Mouse (Mus musculus) lung, postnatal 10 days (tissue): ENCODE data around the gene Manba.

Experiments
- DNase-seq: peaks from one replicate; pipeline ENCODE4 v3.0.0; 2021

Manba gene

DNA sequence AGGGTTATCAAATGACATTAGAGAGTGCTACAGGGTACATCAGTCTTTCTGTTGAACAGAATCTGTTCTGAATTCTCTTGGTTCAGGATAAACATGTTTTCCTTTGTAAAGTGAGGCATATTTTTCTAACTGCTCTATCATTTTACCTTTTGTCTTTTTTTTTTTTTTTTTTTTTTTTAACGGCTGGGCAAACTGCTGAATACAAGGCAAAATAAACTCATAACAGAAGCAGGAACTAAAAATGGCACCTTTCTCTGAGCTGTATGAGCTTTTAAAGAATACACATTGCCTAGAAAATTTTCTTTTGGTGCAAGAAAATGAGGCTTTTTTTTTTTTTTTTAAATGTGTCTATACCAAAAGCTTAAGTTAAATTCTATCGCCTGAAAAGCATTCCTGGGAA, 100.6 kb downstream of the Manba start:
- DNase-seq, result no peak

DNA sequence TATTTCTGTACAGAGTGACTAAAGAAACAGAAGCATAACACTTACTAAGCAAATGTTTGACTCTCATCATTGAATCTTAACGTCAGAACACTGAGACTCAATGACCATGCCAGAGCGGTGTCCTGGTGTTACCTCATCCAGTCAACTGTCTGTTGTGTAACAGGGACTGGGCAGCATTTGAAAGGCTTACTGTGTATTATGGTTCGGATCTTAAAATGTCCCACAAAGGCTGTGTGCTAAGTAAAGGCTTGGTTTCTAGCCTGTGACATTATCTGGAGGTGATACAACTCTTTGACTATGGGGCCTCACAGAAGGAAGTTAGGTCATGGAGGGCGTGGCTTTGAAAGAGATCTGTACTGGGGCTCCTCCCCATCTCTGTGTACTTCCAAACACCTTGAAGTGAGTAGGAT, 101.1 kb downstream of the Manba start:
- DNase-seq, result no peak

DNA sequence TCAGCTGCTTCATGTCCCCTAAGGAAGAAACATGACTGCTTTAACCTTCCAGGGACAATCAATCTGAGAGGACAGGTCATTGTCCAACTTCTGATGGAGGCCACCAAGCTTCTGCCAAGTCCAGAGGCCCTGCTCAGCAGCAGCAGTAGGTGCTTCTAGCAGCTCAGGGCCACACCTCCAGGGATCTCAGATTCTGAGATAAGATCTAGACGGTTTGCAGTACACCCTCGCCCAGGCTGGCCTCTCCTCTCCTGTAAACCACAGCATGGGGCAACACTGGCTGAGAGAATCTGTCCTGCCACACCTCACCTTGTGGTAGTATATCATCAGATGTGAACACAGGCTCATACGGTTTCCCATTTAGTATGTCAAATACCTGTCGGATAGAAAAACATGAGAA, 105.1 kb downstream of the Manba start:
- DNase-seq, result no peak

DNA sequence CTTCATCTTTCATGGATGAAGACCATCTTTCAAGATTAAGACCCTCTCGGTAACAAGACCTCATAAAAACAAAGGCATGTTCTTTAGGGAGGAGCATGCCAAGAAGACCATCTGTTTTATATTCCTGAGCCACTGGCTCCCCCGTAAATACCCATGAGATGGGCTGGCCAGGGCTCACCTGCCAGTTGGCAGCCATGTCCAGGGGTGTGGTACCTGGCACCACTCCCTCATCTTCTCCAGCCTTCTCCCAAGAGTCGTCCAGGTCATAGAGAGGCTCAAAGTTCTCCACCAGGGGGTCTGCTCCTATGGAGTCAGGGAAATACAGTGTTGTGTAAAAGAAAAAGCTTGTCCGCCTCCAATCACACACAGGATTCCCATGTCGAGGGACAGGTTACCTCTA, 106.0 kb downstream of the Manba start:
- no peak for DNase-seq

DNA sequence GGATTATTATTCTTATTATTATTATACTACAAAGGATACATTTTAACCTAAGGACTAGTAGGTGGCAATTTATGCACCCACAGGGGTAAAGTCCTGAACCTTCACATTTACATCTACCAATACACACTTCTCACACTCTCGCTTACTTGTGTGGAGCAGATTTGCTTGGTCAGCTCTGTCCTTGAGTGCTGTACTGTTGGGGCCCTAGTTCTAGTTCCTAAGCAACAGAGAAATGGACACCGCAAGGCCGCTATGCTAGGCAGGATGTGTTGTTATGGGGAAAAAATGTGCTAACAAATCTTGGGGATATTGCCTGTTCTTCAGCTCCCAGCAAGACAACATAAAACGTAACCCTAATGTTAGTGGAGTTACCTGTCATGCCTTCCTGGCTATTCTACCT, 106.6 kb downstream of the Manba start:
- DNase-seq, result no peak

DNA sequence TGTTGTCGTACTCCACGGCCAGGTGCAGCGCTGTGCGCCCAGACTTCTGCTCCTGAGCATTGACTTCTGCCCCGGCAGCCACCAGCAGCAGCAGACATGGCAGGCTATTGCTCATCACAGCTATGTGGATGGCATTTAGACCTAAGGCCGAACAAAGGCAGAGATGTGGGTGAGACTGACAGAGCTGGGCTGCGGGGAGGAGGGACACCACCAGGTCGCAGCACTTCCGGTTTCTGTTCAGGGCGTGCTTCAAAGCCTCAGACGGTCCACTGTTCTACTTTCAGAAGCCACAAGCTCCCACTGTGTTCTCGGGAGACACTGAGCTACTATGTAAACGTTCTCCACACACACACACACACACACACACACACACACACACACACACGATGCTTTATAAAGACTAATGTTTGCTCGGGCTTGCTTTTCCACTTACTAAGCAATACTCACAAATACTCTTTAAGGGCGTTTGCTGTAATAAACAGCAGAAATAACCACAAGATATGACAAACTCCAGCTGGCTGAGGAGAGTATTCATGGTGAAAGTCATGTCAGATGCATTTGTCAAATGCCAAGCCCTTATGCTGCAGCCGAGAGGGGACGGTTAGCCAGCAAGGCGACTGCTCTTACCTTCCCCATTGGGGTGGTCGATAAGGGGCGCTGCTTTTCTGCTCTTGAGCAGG, 109.0 kb downstream of the Manba start:
- DNase-seq, result peak; percentile 68

DNA sequence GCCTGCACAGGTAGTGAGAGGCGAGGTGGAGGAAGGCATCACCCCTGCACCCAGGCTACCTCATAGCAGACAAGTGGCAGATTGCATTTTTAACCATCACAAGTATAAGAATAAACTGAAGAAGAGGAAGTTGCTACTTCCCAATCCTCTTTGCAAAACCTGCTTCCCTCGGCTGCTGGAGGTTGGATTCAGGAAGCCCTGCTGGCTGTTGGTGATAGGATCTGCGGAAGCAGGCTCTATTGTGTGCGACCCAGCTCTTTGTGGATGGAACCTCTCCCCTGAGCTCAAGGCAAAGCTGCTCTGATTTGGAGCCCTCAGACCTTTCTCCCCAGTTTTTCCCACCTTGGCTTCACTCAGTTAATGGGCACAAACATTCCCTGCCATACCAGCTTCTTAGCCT, 111.6 kb downstream of the Manba start:
- DNase-seq, result peak; percentile 62

DNA sequence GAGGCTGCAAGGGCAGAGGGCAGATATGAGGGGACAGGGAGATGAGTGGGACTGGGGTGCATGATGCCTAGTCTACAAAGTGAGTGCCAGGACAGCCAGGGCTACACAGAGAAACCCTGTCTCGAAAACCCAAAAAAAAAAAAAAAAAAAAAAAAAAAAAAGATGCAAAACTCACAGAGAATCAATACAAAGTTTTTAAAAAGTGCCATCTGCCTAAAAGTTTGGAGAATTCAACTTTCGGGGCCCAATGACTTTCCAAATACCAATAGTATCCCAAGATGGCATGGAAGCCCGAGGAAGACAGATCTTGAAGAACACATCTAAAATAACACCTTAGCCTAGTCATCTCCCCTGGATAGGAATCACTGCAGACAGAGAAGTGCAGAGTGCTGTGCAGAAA, 112.9 kb downstream of the Manba start:
- DNase-seq, result no peak

DNA sequence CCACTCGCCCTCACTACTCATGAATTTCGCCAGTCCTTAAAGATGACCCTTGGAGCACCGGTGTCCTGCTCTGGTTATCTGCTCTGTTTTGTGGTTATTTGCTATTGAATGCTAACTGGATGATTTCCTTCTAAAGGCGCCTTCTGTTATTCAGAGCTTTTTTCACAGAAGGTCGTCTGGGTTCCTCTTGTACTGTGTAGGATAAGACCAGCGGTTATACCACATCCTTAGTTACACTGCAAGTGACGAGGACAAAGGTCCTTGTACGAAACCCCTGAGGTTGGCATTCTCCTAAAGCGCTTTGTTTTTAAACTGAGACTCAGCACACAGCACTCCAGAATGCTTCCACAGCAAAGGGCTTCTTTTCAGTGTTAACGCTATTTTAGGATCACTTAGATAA, 117.3 kb downstream of the Manba start:
- DNase-seq, result no peak

DNA sequence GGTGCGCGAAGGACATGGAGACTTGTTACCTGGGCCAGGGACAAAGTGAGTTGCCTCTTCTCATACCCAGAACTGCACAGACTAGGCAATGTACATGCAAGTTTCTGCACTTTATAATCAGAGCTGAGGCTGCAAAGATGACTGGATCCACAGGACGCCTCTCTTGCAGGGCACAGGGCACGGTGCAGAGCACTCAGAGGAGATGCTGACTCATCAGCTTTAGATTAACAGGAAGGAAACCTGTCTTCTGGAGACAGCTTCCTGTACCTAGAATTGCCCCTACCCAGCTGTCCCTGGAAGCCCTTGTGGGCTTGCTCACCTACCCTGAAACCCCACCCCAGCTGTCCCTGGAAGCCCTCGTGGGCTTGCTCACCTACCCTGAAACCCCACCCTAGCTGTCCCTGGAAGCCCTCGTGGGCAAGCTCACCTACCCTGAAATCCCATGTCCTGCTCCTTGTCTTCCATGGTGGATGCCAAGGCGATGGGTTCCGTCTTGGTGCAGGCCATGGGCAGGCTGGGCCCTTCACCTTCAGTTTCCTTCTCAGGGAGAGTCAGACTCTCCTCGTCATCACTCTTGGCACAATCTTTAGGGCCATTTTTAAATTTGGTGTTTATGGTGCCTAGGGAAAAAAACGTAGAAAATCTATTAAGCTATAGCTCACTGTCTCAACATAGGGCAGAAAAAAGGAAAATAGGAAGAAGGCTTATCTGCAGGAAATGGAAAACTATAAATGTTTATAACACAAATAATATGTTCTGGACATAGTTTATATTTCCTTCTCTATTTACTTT, 119.4 kb downstream of the Manba start:
- DNase-seq, result no peak

DNA sequence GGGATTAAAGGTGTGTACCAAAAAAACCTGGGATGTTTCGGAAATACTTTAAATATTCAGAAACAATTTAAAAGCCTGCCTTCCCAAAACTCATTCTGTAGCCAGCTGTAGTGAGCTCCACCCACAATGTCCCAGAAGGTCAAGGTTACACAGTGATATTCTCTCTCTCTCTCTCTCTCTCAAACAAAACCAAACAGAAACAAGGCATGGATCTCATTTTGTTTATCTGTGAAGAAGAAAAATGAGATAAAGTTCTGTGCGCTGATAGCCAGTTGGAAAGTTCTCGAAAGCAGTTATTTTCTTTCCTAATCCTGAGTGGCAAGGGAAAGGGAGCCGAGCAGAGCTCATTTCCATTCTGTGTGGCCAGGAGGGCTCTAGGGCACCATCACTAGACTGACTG, 120.1 kb downstream of the Manba start:
- DNase-seq, result peak; percentile 36

DNA sequence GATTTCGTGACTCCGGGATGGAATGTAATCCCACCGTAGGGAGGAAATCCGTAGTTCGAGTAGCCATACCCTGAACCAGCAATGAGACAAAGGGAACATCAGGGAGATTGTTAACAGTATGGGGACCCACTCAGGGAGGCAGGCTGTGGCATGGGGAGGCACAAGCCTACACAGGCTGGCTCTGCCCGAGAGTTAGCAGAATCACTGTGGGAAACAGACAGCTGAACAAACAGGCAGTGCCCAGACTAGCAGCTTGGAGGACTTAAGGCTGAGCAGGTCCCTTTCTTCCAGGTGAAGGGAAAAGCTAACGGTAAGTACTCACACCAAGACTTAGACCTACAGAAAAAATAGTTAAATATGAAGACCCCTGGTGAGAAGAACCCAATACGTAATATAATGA, 121.2 kb downstream of the Manba start:
- no peak for DNase-seq

DNA sequence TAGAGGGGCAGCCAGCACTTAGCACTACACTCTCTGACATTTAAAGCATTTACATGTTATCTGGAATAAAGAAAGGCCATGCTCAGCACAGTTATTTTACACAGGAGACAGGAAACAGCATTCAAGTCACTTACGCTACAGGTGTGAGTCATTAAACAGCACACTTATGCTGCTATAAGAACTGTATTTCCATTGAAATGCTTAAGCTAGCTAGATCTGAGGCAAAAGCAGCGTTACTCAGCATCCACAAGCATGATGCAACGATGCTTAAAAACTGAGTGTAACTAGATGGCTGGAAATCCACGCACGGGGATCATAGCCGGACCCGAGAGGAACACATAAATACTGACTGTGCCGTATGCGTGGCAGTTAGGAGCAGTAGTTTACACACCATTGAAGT, 121.6 kb downstream of the Manba start:
- DNase-seq, result no peak

DNA sequence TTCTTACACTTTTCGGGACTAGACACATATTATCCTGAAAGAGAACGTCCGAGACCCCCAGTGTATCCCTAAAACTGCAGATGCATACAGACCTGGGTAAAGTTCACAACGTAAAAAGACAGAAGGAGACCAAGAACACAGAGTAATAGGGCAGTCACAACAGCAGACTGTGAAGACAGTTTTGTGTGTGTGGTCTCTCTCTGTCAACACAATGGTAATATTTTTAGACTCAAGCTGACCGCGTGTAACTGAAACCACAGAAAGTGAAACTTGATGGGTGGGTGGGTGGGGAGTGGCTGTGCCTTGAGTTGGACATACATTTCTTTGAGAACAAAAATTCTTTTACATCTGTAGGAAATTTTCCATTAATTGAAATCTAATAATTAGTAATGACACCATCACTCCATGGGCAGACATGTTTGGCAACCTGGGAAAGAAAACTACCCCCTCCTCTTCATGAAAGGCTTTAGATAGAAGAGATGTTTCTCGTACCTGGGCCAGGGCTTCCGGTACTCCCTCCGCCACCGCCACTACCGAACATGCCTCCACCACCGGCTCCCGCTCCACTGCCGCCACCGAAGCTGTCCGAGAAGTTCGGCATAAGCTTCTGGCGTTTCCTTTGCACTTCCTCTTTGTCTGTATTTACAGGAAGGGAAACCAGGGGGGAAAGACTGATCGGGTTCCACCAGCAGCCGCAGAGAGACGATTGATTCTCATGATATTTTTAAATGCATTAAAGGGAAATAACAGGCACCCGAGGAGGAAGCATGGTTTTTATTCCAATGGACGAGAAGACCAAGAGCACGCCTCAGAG, 122.5 kb downstream of the Manba start:
- DNase-seq, result peak; percentile 32

DNA sequence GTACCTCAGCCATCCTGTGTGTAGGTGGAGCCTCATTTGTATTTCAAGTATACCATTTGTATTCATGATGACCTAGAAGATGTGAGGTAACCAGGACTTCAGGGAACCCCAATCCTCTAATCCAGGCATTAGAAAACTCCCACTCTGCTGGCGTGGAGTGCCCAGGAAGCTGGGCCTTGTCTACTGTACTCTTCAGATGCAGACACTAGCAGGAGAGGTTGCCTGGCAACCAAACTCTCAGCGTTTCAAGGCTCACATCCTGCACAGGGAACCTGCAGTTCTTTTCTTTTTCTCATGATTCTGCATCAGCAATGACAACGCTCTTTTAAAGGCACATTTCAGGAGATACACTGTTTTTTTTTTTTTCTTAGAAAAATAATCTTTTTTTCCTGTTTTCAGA, 124.8 kb downstream of the Manba start:
- no peak for DNase-seq

DNA sequence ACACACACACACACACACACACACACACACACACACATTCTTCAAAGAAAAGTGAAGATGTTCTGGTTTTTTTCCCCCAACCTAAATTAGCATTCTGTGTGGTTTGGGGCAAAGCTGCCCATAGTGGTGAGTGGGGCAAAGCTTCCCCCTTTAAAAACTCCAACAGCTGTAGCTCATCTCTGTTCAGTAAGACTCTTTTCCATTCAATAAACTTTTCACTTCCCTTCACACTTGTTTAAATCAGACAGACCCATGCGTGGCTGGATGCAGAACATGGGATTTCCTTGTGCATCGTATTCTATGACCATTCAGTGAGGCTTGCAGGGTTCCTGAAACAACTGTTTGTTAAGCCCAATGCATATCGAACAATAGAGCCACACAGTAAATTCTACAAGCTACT, 129.0 kb downstream of the Manba start:
- no peak for DNase-seq

DNA sequence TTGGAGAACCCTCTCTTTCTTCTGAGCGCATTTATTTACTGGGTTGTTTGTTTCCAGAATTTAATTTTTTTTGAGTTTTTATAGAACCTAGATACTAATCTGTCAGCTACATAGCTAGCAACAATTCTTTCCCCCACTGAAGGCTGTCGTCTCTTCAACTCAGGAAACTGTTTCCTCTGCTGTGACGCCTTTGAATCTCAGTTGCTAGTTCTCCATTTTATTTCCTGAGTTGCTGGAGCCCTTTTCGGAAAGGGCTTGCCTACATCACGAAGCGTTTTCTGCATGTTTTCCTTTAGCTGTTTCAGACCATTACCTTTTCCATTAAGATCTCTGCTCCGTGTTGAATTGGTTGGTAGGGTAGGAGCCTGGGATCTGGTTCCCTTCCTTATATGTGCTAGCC, 131.3 kb downstream of the Manba start:
- DNase-seq, result no peak
